Mouse (Mus musculus): ENCODE data around the gene Tenm2. TPM values are rescaled to one million over a fixed set of nuclear protein-coding genes. Genes with fewer than 3 reads are reported as not detected.

Tenm2 gene
- total and polyA plus RNA-seq, 3 experiments, result not detected

- H3K79me2 ChIP-seq (ENCODE audit: control insufficient read depth, insufficient read depth, low read length, poor library complexity), result no peaks in the 10 kb centered on the region
- no peak overlapping the region for H3K4me3 ChIP-seq (ENCODE audit: control insufficient read depth in 1 of 2, insufficient read depth in 1 of 2, low read depth in 2 of 2, low read length in 2 of 2)
- no peak overlapping the region for H3K9ac ChIP-seq (ENCODE audit: control insufficient read depth, low read depth, low read length, poor library complexity, severe bottlenecking)
- peaks cover 3 to 13% of the 10 kb centered on the region in 2 experiments for H3K4me1 ChIP-seq (ENCODE audit: control insufficient read depth in 1 of 2, insufficient read depth in 2 of 2, low read length in 2 of 2)
- no peak for DNase-seq (ENCODE audit: low read depth, low spot score)
- H3K27me3 ChIP-seq (ENCODE audit: control insufficient read depth in 1 of 2, insufficient read depth in 2 of 2, low read length in 2 of 2), result no peaks in the 10 kb centered on the region; a peak in 1 of 4 replicates
- H3K9me3 ChIP-seq (replicated peaks; ENCODE audit: insufficient read depth, low read length), result no peaks in the 10 kb centered on the region
- no peak for TF ChIP-seq BHLHE40 (IDR thresholded peaks at IDR 0.05; ENCODE audit: borderline replicate concordance, low read depth, low read length)
- no peak for TF ChIP-seq RCOR1 (IDR thresholded peaks at IDR 0.05; ENCODE audit: low read depth, low read length)
- no peak for TF ChIP-seq ZNF384 (IDR thresholded peaks at IDR 0.05; ENCODE audit: low read depth, low read length)
- no peak for TF ChIP-seq MXI1 (IDR thresholded peaks at IDR 0.05; ENCODE audit: low read depth, low read length)
- TF ChIP-seq MYC (IDR thresholded peaks at IDR 0.05; ENCODE audit: low read depth, low read length), result no peak
- TF ChIP-seq POLR2AphosphoS2 (IDR thresholded peaks at IDR 0.05; ENCODE audit: low read length), result no peak
- no peak for TF ChIP-seq TBP (IDR thresholded peaks at IDR 0.05; ENCODE audit: low read depth, low read length)
- TF ChIP-seq SMC3 (IDR thresholded peaks at IDR 0.05; ENCODE audit: low read depth, low read length), result no peak
- no peak for TF ChIP-seq USF1 (IDR thresholded peaks at IDR 0.05; ENCODE audit: low read depth, low read length)
- no peak for TF ChIP-seq GATA1 (IDR thresholded peaks at IDR 0.05; ENCODE audit: low read depth, low read length)
- no peak for TF ChIP-seq JUND (IDR thresholded peaks at IDR 0.05; ENCODE audit: low read depth, low read length)
- TF ChIP-seq MAX (IDR thresholded peaks at IDR 0.05; ENCODE audit: low read length), result no peak
- no peak for TF ChIP-seq MAZ (IDR thresholded peaks at IDR 0.05; ENCODE audit: low read depth, low read length)
- no peak for TF ChIP-seq UBTF (IDR thresholded peaks at IDR 0.05; ENCODE audit: borderline replicate concordance, insufficient read depth, low read depth, low read length)
- TF ChIP-seq EP300 (IDR thresholded peaks at IDR 0.05; ENCODE audit: low read depth in 1 of 2, low read length in 2 of 2), result no peak
- H3K27ac ChIP-seq (ENCODE audit: control insufficient read depth, low read depth, low read length), result no peak overlapping the region
- H3K36me3 ChIP-seq (ENCODE audit: control insufficient read depth in 1 of 2, insufficient read depth in 2 of 2, low read length in 2 of 2), result peaks cover 0 to 12% of the 10 kb centered on the region in 2 experiments; a peak in 2 of 4 replicates
These were observed 1082.3 kb downstream of the Tenm2 start for GRCm38 (mm10) chr11:36153450-36153849.

- H3K9ac ChIP-seq (ENCODE audit: control insufficient read depth, low read depth, low read length, poor library complexity, severe bottlenecking), result no peak overlapping the region
- H3K4me1 ChIP-seq (ENCODE audit: control insufficient read depth in 1 of 2, insufficient read depth in 2 of 2, low read length in 2 of 2), result peaks cover 3 to 13% of the 10 kb centered on the region in 2 experiments
- TF ChIP-seq JUND (IDR thresholded peaks at IDR 0.05; ENCODE audit: low read depth, low read length) (no peak), NELFE (IDR thresholded peaks at IDR 0.05; ENCODE audit: low read depth, low read length) (no peak), MAX (IDR thresholded peaks at IDR 0.05; ENCODE audit: low read length) (no peak), CTCF (IDR thresholded peaks at IDR 0.05 in 2 of 3, conservative IDR thresholded peaks at IDR 0.05 in 1 of 3; ENCODE audit: control insufficient read depth in 1 of 3, insufficient read depth in 1 of 3, low read depth in 2 of 3, low read length in 3 of 3, poor library complexity in 1 of 3, severe bottlenecking in 1 of 3) (no peak), ZNF384 (IDR thresholded peaks at IDR 0.05; ENCODE audit: low read depth, low read length) (peak; percentile 48; the same call in 1 of the 2 replicates), KAT2A (conservative IDR thresholded peaks at IDR 0.05; ENCODE audit: low read depth, low read length) (no peak)
- H3K27ac ChIP-seq (ENCODE audit: control insufficient read depth, low read depth, low read length), result no peak overlapping the region
- DNase-seq (ENCODE audit: low read depth, low spot score), result peak; percentile 26
- no peaks in the 10 kb centered on the region for H3K9me3 ChIP-seq (replicated peaks; ENCODE audit: insufficient read depth, low read length)
- H3K79me2 ChIP-seq (ENCODE audit: control insufficient read depth, insufficient read depth, low read length, poor library complexity), result no peaks in the 10 kb centered on the region
- no peak overlapping the region for H3K4me3 ChIP-seq (ENCODE audit: control insufficient read depth in 1 of 2, insufficient read depth in 1 of 2, low read depth in 2 of 2, low read length in 2 of 2)
- peaks cover 0 to 12% of the 10 kb centered on the region in 2 experiments; a peak in 2 of 4 replicates for H3K36me3 ChIP-seq (ENCODE audit: control insufficient read depth in 1 of 2, insufficient read depth in 2 of 2, low read length in 2 of 2)
- H3K27me3 ChIP-seq (ENCODE audit: control insufficient read depth in 1 of 2, insufficient read depth in 2 of 2, low read length in 2 of 2), result no peaks in the 10 kb centered on the region; a peak in 1 of 4 replicates
These were observed 1082.8 kb downstream of the Tenm2 start for GRCm38 (mm10) chr11:36153011-36153410.

Data from MEL (cell line).